Mouse (Mus musculus) hematopoietic stem cell, adult 5-6 weeks (primary cell): ENCODE data around the gene 4933402N22Rik. TPM values are rescaled to one million over a fixed set of nuclear protein-coding genes. Genes with fewer than 3 reads are reported as not detected.
"Not testable (repeated sequence)": the region's sequence is repeated elsewhere in the genome, so short reads cannot be mapped to it uniquely, and the experiment has no call there.

Experiments used
- ATAC-seq, 2 experiments: fragments of 125-278 bp in 1 of 2; replicated peaks in 1 of 2; 2 replicates each; pipeline ENCODE4 v1.8.0; 2016 to 2017; ENCODE audit warnings: inconsistent platforms in 2 of 2, mild to moderate bottlenecking in 2 of 2, moderate number of reproducible peaks in 2 of 2, low read depth in 1 of 2, moderate TSS enrichment in 1 of 2; ENCODE audit not compliant: low FRiP score in 2 of 2, poor library complexity in 2 of 2, severe bottlenecking in 2 of 2, insufficient read depth in 1 of 2, low TSS enrichment in 1 of 2
- total RNA-seq: library from RNA; stranded (forward); fragments of 172-1452, 232-1000 nt; gene quantifications from 2 replicates; pipeline ENCODE4 v1.2.3, GENCODE M21; 2017

The 4933402N22Rik gene
- not detected in 2 replicates for total RNA-seq

GRCm38 (mm10) chr5:11917743-11918142, at the start of gene 4933402N22Rik:
4933402N22Rik (plus strand) TSS chr5:11918043.
- ATAC-seq: not testable (repeated sequence)

GRCm38 (mm10) chr5:11923790-11924189, 5.9 kb downstream of the 4933402N22Rik start:
- not testable (repeated sequence) for ATAC-seq

Other genes starting within 250 kb of the 4933402N22Rik start
- gene Gm8922, start 236.1 kb upstream of the 4933402N22Rik start, total RNA-seq: not detected in 2 replicates
- not detected in 2 replicates for gene Gm8926, start 147.5 kb upstream of the 4933402N22Rik start, total RNA-seq
- not detected in 2 replicates for gene Gm6465, start 72.5 kb upstream of the 4933402N22Rik start, total RNA-seq